Mouse (Mus musculus): ENCODE data around the gene Ctbp1.
A peak's percentile ranks its signal among the peaks of the same experiment; 100 is the strongest.

Ctbp1 gene

GRCm38 (mm10) chr5:33274953-33275454 lies at the start of gene Ctbp1:
Gene Ctbp1, minus strand, starts transcription at chr5:33274994.
- DNase-seq: peak; percentile 95

GRCm38 (mm10) chr5:33324491-33324890 lies 49.7 kb upstream of the Ctbp1 start:
- no peak for DNase-seq

DNA sequence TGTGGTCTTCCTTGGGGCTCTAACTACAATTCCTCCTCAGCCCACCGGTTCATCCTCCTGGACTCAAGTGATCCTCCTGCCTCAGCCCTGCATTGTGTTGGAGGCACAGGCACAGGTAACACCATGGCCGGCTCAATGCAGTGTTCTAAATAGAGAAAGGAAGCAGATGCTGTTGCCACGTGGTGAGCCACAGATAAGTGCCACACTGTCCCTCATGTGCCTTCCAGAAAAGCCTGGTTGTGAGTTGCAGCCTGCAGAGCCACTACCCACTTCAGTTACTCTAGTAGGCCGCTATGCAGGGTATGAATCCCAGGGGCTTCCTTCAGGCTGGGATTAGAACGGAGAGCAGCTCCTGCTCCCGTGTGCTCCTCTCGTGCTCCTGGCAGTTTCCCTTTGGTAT lies 37.4 kb upstream of the Ctbp1 start:
- no peak for DNase-seq

DNA sequence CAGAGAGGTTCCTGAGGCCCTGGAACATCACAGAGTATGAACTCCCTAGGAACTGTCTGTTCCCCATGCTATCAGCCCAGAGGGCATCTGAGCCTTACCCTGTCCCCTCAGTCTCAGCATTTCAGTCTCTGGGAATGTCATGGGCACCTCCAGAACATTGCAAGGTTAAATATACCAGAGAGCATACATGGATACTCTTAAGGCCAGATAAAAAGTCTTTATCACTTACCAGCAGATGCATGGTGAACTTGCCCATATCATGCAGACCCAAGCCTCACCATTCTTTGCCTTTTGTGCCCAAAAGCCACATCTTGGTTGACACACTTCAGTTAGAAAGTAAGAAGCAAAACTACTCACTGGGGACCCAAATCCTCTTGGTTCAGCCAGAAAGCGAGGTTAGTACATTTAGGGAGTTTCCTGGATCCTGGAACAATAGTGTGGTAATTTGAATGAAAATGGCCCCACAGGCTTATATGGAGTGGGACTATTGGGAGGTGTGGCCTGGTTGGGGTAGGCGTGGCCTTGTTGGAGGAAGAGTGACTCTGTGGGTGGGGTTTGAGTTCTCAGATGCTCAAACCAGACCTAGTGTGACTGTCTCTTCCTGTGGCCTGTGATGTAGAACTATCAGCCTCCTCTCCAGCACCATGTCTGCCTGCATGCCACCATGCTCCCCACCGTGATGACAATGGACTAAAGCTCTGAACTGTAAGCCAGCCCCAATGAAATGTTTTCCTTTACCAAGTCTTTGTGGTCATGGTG lies 36.1 kb upstream of the Ctbp1 start:
- DNase-seq: no peak

- no peak for DNase-seq
Measured at GRCm38 (mm10) chr5:33301801-33302200, 27.0 kb upstream of the Ctbp1 start.

DNA sequence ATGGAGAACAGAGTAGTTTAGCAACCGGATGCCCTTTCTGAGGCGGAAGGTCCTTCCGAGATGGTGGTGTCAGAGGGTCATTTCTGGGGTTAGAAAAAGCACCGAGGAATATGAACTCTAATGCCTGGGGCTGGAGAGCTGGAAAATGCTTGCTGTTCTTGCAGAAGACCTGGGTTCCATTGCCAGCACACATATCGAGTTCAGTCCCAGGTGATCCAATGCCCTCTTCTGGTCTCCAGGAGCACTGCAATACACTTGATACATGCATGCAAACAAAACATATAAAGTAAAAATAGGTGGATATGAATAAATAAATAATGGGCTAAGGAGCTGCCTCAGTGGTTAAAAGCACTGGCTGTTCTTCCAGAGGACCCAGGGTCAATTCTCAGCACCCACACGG lies 22.4 kb upstream of the Ctbp1 start:
- peak; percentile 49 for DNase-seq

GRCm38 (mm10) chr5:33293796-33294430 lies 19.1 kb upstream of the Ctbp1 start:
- DNase-seq: no peak

DNA sequence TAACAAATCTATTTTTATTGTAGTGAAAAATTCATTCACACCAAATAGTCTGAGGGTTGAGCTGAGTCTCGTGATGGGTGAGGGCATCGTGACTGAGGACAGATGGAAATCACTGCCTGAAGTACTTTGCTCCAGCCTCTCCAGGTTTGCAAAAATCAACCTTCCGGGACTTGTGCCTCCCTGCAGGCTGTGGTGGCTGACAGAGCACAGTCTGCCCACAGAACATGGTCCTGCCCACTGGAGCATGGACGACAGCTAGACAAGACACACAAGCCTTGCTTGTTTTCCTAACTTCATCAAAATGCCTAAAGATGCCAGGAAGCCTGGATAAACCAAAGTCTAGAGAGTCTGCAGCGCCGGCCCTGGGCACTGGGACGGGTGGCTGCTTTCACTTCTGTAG lies 9.2 kb upstream of the Ctbp1 start:
- peak; percentile 37 for DNase-seq

DNA sequence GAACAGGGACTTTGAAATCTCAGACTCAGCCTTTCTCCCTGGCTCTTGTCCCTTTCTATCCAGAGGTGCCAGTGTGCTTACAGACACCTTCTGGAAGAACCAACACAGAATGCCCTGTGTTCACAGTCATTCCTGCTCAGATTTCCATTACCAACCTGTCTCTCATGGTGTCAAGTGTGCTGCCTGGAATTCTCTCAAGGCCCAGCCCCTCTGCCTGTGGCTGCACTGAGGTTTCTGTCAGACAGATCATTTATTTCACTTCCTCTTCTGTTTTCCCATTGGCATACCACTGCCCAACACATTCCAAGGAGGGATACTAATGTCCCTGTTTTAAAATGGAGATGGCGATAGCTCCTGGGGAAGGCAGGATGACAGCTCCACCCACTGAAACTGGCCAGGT lies 6.6 kb upstream of the Ctbp1 start:
- DNase-seq: no peak

GRCm38 (mm10) chr5:33278950-33279349 lies 4.2 kb upstream of the Ctbp1 start:
- DNase-seq: peak; percentile 32

GRCm38 (mm10) chr5:33277286-33277685 lies 2.5 kb upstream of the Ctbp1 start:
- DNase-seq: peak; percentile 37

DNA sequence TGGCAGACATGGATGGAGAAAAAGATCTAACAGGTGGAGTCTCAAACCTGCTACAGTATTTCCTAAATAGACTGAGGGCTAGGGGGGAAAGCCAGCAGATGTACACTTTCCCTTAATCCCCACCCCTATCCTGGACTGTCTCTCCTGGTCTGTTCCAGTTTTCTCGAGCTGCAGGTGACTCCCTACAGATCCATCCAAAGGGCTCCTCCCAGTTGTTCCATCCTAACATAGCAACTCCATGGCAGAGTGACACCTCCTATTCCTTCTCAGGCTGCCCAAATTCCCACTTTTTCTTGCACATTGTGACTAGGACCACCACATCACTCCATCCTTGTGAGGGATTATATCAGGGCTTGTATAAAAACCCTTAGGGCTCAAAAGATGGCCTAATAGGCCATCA lies 960 bp upstream of the Ctbp1 start:
- DNase-seq: no peak

DNA sequence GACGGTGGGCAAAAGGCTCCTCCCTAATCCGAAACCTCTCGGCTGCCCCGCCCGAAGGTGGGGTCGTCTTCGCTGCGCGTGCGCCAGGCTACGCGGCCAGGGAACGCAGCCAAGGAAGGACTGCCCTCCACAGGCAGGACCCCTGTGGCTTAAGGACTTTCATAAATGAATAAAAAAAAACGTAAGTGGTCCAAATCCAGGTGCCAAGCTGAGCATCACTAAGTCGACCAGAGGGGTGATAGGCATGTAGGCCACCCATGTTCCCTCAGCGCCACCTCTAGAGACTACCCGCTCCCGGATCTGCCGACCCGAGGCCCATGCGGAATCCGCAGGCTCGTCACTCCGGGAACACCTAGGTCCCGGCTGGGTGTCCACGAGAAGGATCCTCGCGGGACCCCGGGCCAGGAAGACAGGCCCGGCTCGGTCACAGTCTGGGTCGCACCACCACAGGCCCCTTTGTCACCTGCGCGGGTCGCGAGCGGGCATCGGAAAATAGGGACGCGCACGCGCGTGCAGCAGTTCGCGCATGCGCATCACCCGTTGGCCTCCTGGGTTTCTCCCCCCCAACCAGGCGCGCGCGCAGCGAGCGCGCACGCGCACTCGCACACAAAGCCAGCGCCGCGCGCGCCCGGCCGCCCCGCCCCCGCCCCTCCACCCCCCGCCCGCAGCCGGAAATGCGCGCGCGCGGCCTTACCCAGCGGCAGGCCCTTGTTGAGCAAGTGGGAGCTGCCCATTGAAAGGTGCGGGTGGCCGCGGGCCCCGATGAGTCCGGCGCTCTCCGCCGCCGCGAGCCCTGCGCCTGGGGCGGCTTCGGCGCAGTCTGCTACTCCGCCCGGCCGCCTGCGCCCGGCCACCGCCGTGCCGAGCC lies 475 bp downstream of the Ctbp1 start:
- DNase-seq: peak; percentile 94

DNA sequence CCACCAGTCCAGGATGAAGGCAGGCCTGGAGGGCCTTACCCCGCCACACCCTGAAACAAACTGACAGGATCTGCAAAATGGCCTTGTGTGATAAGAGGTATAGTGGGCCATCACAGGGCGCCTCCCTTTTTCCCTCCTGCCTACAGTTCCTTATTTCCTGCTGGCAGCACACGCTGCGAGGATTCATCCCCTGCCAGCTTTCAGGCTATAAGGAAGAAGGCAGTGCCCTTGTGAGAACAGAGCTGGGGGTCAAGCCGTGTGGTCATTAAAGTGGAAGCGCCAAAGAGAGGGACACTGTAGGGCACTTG lies 1.1 kb downstream of the Ctbp1 start:
- no peak for DNase-seq

DNA sequence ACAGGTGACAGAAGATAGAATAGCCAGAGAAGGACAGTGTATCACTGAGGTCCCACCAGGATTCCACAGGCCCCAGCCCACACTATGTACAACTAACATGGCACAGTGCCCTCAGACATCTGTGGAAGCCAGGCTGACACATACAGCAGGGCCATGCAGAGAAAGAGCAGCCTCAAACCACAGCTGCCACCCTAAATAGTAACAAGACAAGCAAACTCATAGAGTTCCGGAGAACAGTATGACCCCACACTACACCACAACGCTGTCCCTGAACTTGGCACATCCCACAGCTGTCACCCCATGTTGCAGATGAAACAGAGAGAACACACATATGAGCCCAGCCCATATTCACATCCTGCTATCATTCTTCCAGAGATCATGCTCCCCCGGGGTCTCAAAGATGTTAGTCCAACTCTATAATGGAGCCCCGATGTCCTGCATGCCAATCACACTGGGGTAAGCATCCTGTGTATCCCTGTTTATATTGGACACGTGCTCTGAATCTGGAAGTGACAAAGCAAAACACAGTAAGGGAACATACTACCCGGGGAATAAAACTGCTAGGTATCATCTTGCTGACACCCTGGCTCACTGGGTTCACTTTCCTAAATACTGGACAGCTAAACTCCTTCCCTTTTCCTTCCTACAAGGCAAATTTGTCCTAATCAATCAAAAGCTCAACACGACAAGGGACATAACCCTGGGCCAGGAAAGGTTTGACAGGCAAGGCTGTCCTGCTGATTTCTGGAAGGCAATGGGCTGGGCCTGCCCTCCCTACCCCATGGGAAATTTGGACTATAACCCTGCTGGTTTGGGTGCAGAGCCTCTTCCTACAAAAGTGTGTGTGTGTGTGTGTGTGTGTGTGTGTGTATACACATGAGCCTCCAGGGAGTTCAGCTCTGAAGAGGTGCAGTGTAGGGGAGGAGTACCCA lies 1.7 kb downstream of the Ctbp1 start:
- DNase-seq: no peak

DNA sequence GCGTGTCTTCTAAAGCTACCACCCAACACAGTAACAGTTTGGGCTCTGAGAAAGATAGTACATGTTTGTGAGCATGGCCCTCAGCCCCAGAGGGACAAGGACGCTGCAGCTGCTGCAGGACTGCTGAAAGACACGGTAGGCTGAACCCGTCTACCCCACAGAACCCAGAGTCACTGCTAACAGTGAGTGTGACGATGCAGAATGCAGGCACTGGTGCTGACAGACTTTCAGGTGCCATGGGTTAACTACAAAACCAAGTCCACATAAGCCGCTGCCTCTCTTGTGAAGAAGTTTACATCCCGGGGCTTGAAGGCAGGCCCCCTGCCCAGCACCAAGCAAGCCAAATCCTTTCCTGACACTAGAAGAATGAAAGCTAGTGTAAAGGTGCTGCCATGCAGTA lies 2.6 kb downstream of the Ctbp1 start:
- DNase-seq: no peak

- peak; percentile 92 for DNase-seq
Measured at GRCm38 (mm10) chr5:33270568-33270967, 4.2 kb downstream of the Ctbp1 start.

GRCm38 (mm10) chr5:33254416-33254815 lies 20.4 kb downstream of the Ctbp1 start:
- no peak for DNase-seq

GRCm38 (mm10) chr5:33248186-33248585 lies 26.6 kb downstream of the Ctbp1 start:
- no peak for DNase-seq

GRCm38 (mm10) chr5:33247387-33247786 lies 27.4 kb downstream of the Ctbp1 start:
- DNase-seq: no peak

DNA sequence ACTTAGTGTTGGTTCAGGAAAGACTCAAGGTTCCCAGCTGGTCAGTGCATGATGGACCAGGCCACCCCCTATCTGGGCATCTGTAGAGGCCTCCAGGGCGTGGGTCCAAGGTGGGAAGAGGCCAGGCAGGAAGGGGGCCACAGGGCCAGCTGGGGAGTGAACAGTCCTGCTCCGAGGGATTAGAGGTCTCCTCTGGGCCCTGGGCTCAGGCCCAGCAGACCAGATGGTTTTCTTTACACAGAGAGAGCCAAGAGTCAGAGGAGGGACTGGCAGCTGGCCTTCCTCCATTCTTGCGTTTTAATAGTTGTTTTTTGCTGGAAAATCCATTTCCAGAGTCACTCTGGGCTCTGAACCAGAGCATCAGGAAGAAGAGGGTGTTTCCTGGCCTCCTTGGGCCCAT lies 29.1 kb downstream of the Ctbp1 start:
- peak; percentile 38 for DNase-seq

- DNase-seq: no peak
Measured at GRCm38 (mm10) chr5:33244377-33244920, 30.3 kb downstream of the Ctbp1 start.
